Mouse (Mus musculus): ENCODE measurements at regions not wholly inside any gene's neighbourhood (a gene's known extent, or its start where the extent isn't known, plus 50 kb on each side); places are given as distances from the start of the nearest gene placed in this dataset.

GRCm38 (mm10) chr12:7777220-7778055 is 200.0 kb upstream of the Apob start:
- peak; percentile 75 for DNase-seq (ENCODE audit: low read depth, low spot score)

GRCm38 (mm10) chr12:7778056-7778440 is 199.4 kb upstream of the Apob start:
- DNase-seq (ENCODE audit: low read depth, low spot score): no peak

GRCm38 (mm10) chr12:7816616-7817015 is 160.8 kb upstream of the Apob start:
- DNase-seq (ENCODE audit: low read depth, low spot score): no peak

GRCm38 (mm10) chr12:7820006-7820704 is 157.3 kb upstream of the Apob start:
- DNase-seq (ENCODE audit: low read depth, low spot score): no peak

- DNase-seq (ENCODE audit: low read depth, low spot score): no peak
These were observed 156.7 kb upstream of the Apob start for GRCm38 (mm10) chr12:7820718-7821117.

- no peak for DNase-seq (ENCODE audit: low read depth, low spot score)
These were observed 141.7 kb upstream of the Apob start for GRCm38 (mm10) chr12:7835731-7836130.

GRCm38 (mm10) chr12:7853876-7854275 is 123.6 kb upstream of the Apob start:
- no peak for DNase-seq (ENCODE audit: low read depth, low spot score)

- no peak for DNase-seq (ENCODE audit: low read depth, low spot score)
These were observed 121.8 kb upstream of the Apob start for GRCm38 (mm10) chr12:7855683-7856082.

- no peak for DNase-seq (ENCODE audit: low read depth, low spot score)
These were observed 117.9 kb upstream of the Apob start for GRCm38 (mm10) chr12:7859533-7859932.

GRCm38 (mm10) chr12:7870004-7870403 is 107.4 kb upstream of the Apob start:
- no peak for DNase-seq (ENCODE audit: low read depth, low spot score)

GRCm38 (mm10) chr12:7870473-7870872 is 107.0 kb upstream of the Apob start:
- DNase-seq (ENCODE audit: low read depth, low spot score): no peak

GRCm38 (mm10) chr12:7875454-7875853 is 102.0 kb upstream of the Apob start:
- DNase-seq (ENCODE audit: low read depth, low spot score): no peak

GRCm38 (mm10) chr12:7876302-7877063 is 101.0 kb upstream of the Apob start:
- DNase-seq (ENCODE audit: low read depth, low spot score): no peak

- DNase-seq (ENCODE audit: low read depth, low spot score): no peak
These were observed 98.7 kb upstream of the Apob start for GRCm38 (mm10) chr12:7878761-7879160.

GRCm38 (mm10) chr12:7896156-7896555 is 81.3 kb upstream of the Apob start:
- DNase-seq (ENCODE audit: low read depth, low spot score): no peak

GRCm38 (mm10) chr12:7905329-7905728 is 72.1 kb upstream of the Apob start:
- DNase-seq (ENCODE audit: low read depth, low spot score): no peak

GRCm38 (mm10) chr12:7906831-7907230 is 70.6 kb upstream of the Apob start:
- DNase-seq (ENCODE audit: low read depth, low spot score): no peak

GRCm38 (mm10) chr12:7909746-7910360 is 67.6 kb upstream of the Apob start:
- no peak for DNase-seq (ENCODE audit: low read depth, low spot score)

- DNase-seq (ENCODE audit: low read depth, low spot score): no peak
These were observed 66.9 kb upstream of the Apob start for GRCm38 (mm10) chr12:7910509-7910908.

- DNase-seq (ENCODE audit: low read depth, low spot score): no peak
These were observed 59.1 kb upstream of the Apob start for GRCm38 (mm10) chr12:7918385-7918784.

GRCm38 (mm10) chr12:7918967-7919708 is 58.3 kb upstream of the Apob start:
- DNase-seq (ENCODE audit: low read depth, low spot score): no peak
